Mouse (Mus musculus): ENCODE measurements at regions not wholly inside any gene's neighbourhood (a gene's known extent, or its start where the extent isn't known, plus 50 kb on each side); places are given as distances from the start of the nearest gene placed in this dataset.

- DNase-seq = no peak
Measured at GRCm38 (mm10) chr9:85521342-85521741, 194.2 kb upstream of the Tent5a start.

- no peak for DNase-seq
Measured at GRCm38 (mm10) chr9:85520941-85521340, 193.8 kb upstream of the Tent5a start.

- DNase-seq = no peak
Measured at GRCm38 (mm10) chr9:85499006-85499405, 171.9 kb upstream of the Tent5a start.

GRCm38 (mm10) chr9:85497348-85497747 lies 170.2 kb upstream of the Tent5a start:
- no peak for DNase-seq

- peak in 1 of 2 experiments; percentile 4 for DNase-seq
Measured at GRCm38 (mm10) chr9:85496506-85497239, 169.5 kb upstream of the Tent5a start.

- DNase-seq = no peak
Measured at GRCm38 (mm10) chr9:85495056-85495455, 167.9 kb upstream of the Tent5a start.

- DNase-seq = no peak
Measured at GRCm38 (mm10) chr9:85493760-85494159, 166.6 kb upstream of the Tent5a start.

- no peak for DNase-seq
Measured at GRCm38 (mm10) chr9:85490367-85490766, 163.2 kb upstream of the Tent5a start.

GRCm38 (mm10) chr9:85487915-85488314 lies 160.8 kb upstream of the Tent5a start:
- no peak for DNase-seq

GRCm38 (mm10) chr9:85487052-85487668 lies 160.0 kb upstream of the Tent5a start:
- no peak for DNase-seq

- DNase-seq = no peak
Measured at GRCm38 (mm10) chr9:85485749-85486148, 158.6 kb upstream of the Tent5a start.

- DNase-seq = no peak
Measured at GRCm38 (mm10) chr9:85483248-85483647, 156.1 kb upstream of the Tent5a start.

GRCm38 (mm10) chr9:85480566-85480965 lies 153.4 kb upstream of the Tent5a start:
- DNase-seq = no peak

GRCm38 (mm10) chr9:85475214-85475613 lies 148.1 kb upstream of the Tent5a start:
- DNase-seq = no peak

- no peak for DNase-seq
Measured at GRCm38 (mm10) chr9:85470264-85470821, 143.2 kb upstream of the Tent5a start.

GRCm38 (mm10) chr9:85469288-85469687 lies 142.1 kb upstream of the Tent5a start:
- DNase-seq = no peak

GRCm38 (mm10) chr9:85466671-85467070 lies 139.5 kb upstream of the Tent5a start:
- no peak for DNase-seq

GRCm38 (mm10) chr9:85459062-85459805 lies 132.1 kb upstream of the Tent5a start:
- peak; percentile 14 to 32 for DNase-seq

GRCm38 (mm10) chr9:85458356-85458755 lies 131.2 kb upstream of the Tent5a start:
- DNase-seq = no peak

- no peak for DNase-seq
Measured at GRCm38 (mm10) chr9:85457400-85457799, 130.3 kb upstream of the Tent5a start.

GRCm38 (mm10) chr9:85455382-85455781 lies 128.2 kb upstream of the Tent5a start:
- no peak for DNase-seq

GRCm38 (mm10) chr9:85452196-85452857 lies 125.2 kb upstream of the Tent5a start:
- DNase-seq = no peak

- no peak for DNase-seq
Measured at GRCm38 (mm10) chr9:85451349-85451748, 124.2 kb upstream of the Tent5a start.
